Mouse (Mus musculus) cerebellum, adult 2 months (tissue): ENCODE data around the gene Ifitm1. TPM values are rescaled to one million over a fixed set of nuclear protein-coding genes. Genes with fewer than 3 reads are reported as not detected.

Experiments
- DNase-seq, 2 experiments: peaks; one replicate each; pipeline ENCODE4 v3.0.0; 2021
- H3K27ac ChIP-seq: fragments of 200-500 bp; 2 replicates; pipeline ENCODE4 v1.5.1; 2012; ENCODE audit warnings: low read length, control low read depth, inconsistent platforms; ENCODE audit not compliant: insufficient read depth
- H3K27me3 ChIP-seq: fragments of 200-500 bp; 2 replicates; pipeline ENCODE4 v1.6.1; 2012; ENCODE audit warnings: inconsistent platforms, mild to moderate bottlenecking, low read length, moderate library complexity; ENCODE audit not compliant: control insufficient read depth, insufficient read depth
- H3K4me1 ChIP-seq: fragments of 200-500 bp; 2 replicates; pipeline ENCODE4 v1.6.1; 2011; ENCODE audit warnings: low read length; ENCODE audit not compliant: control insufficient read depth, insufficient read depth
- H3K4me3 ChIP-seq: fragments of 200-500 bp; replicated peaks from 2 replicates; pipeline ENCODE3; 2011; ENCODE audit warnings: mild to moderate bottlenecking, low read depth, low read length, control low read depth; ENCODE audit not compliant: insufficient read depth
- CTCF ChIP-seq: fragments of 200-500 bp; IDR thresholded peaks from 2 replicates; pipeline ENCODE4 v1.5.1; 2011; ENCODE audit warnings: low read depth, mild to moderate bottlenecking, control low read depth, low read length, moderate library complexity, borderline replicate concordance; ENCODE audit not compliant: insufficient read depth
- POLR2A ChIP-seq: fragments of 200-500 bp; IDR thresholded peaks from 2 replicates; pipeline ENCODE4 v1.6.1; 2011; ENCODE audit warnings: low read length, control low read depth, borderline replicate concordance; ENCODE audit not compliant: insufficient read depth
- WGBS: fragments of 180-500 bp; shearing (Covaris S2); methylation state at CpG from one replicate; pipeline ENCODE4 v1.1.7; 2018; 5-methylcytosine and 5-hydroxymethylcytosine counted together
- polyA plus RNA-seq: library from polyadenylated mRNA; depleted of rRNA; stranded (reverse); fragments of >200 nt; gene quantifications from 2 replicates; pipeline ENCODE4 v1.2.3, GENCODE M21; 2012

The Ifitm1 gene
- polyA plus RNA-seq, 1 experiment: 20.0 TPM

DNA sequence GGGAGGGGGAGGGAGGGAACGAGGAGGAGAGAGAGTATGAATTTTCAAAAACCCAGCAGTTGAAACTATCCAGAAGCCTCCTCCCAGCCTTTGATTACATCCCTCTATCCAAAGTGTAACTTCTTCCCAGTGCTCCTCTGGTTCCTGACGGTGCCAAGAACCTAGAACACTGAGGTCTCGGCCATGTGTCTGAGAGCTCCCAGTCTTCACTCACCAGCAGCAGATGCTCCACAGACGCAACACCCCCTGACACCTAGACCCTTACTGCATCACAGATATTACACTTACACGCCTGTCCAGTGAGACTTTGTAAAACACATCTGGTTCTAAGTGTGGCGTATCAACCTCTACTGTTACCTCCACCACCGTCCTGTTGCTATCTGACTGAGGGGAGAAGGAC, 14.6 kb upstream of the Ifitm1 start:
- Histone ChIP-seq H3K27ac (no peak overlapping the region), H3K4me3 (no peak overlapping the region), H3K27me3 (no peaks in the 10 kb centered on the region), H3K4me1 (no peaks in the 10 kb centered on the region)
- TF ChIP-seq CTCF (no peak), POLR2A (no peak)
- WGBS: 79% methylated on average over 7 of the region's 7 CpGs
- no peak for DNase-seq

DNA sequence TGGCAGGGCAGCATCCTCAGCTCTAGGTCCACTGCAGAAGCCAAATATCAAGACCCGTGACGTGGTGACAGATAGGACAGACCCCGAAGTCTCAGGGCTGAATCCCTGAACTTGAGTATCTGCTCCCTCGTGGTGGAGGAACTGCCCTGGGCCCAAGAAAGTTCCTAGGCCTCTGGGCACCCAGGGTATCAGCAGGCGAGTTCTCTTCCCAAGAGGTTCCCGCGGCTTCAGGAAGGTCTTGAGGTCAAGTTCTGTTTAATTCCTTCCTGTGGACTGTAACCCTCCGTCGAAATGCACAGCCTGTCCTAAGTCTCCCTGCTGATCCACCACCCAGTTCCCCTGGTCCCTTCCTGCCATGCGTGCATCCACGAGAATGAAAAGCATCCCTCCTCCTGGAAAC, 13.9 kb upstream of the Ifitm1 start:
- Histone ChIP-seq H3K27me3 (no peaks in the 10 kb centered on the region), H3K27ac (no peak overlapping the region), H3K4me3 (no peak overlapping the region), H3K4me1 (no peaks in the 10 kb centered on the region)
- TF ChIP-seq CTCF: no peak
- TF ChIP-seq POLR2A: no peak
- WGBS: 88% methylated on average over 11 of the region's 11 CpGs
- no peak for DNase-seq

DNA sequence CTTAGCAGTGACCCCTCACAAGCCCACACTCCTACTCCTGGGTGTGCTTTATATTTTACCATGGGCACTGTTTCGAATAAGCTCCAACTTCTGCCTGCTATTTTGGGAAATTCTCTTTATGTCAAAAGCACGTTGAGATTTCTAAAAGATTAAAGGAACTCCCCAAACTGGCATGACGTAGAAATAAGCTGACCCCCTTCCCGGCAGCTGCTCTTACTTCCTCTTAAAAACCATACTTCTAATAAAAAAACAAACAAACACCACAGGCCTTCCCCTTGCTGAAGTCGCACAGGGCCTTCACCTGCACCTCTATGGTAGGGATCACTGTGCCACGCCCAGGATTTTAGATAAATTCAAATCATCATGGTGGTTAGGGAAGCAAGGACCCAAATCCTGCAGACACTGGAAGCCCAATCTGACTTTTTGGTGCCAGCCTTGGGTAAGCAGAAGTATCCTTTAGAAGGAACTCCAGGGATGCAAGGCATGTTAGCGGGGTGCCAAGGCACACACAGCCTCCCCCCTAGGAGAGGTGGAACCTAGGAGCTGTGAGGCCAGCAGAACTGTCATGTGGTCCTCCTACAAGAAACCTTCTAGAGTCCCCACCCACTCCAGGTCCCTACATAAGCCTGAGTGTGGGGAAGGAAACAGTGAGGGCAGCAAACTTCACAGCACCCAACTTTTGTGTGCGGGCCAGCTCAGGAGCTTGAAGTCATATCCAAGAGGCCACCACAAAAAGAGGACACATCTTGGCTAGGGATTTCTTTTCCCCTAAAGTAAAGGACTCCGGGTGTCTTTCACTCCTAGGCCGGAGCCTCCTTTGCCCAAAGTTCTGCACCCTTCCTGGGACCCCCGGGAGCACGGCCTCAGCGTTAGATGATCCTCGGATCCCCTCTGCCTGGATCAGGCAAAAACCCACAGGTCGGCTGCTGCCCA, 13.0 kb upstream of the Ifitm1 start:
- 65% methylated on average over 15 of the region's 15 CpGs for WGBS
- Histone ChIP-seq H3K4me1 (no peaks in the 10 kb centered on the region), H3K27ac (no peak overlapping the region), H3K4me3 (no peak overlapping the region), H3K27me3 (no peaks in the 10 kb centered on the region)
- TF ChIP-seq CTCF: no peak
- TF ChIP-seq POLR2A: no peak
- no peak for DNase-seq

DNA sequence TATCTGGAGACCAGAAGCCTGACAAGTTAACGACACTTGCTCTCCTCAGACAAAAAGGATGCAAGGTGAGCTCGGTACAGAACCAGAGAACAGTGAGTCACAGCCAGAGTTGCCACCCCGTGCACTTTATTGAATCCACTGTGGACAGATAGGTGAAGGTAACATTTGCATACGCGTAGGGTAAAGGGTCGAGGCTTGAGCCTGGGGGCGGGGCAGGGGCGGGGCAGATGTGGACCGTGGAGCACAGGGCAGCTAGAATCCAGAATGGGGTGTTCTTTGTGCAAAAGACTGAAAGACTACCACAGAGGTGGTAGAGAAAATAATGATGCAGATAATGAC, 12.3 kb upstream of the Ifitm1 start:
- no peaks in the 10 kb centered on the region for H3K4me1 ChIP-seq
- TF ChIP-seq POLR2A: no peak
- no peak for TF ChIP-seq CTCF
- no peak overlapping the region for H3K27ac ChIP-seq
- no peak overlapping the region for H3K4me3 ChIP-seq
- no peak for DNase-seq
- no peaks in the 10 kb centered on the region for H3K27me3 ChIP-seq
- WGBS: 15% methylated on average over 9 of the region's 9 CpGs

DNA sequence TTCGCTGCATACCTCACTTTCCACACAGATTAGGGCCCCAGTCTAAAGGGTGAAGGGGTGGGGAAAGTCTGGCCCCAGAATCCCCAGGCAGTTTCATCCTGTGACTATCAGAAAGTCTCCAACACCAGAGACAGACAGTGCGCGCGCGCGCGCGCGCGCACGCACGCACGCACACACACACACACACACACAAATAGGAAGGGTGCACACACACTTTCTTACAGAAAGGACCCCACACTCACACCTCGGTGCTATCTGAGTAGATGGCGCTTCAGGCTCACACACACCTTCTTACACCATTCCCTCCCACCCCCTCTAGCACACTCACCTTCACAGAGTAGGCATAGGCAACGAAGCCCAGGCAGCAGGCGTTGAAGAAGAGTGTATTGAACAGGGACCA, 11.7 kb upstream of the Ifitm1 start:
- Histone ChIP-seq H3K4me1 (no peaks in the 10 kb centered on the region), H3K27me3 (no peaks in the 10 kb centered on the region), H3K4me3 (no peak overlapping the region), H3K27ac (no peak overlapping the region)
- TF ChIP-seq POLR2A (no peak), CTCF (no peak)
- no peak for DNase-seq
- WGBS: 15% methylated on average over 17 of the region's 17 CpGs

DNA sequence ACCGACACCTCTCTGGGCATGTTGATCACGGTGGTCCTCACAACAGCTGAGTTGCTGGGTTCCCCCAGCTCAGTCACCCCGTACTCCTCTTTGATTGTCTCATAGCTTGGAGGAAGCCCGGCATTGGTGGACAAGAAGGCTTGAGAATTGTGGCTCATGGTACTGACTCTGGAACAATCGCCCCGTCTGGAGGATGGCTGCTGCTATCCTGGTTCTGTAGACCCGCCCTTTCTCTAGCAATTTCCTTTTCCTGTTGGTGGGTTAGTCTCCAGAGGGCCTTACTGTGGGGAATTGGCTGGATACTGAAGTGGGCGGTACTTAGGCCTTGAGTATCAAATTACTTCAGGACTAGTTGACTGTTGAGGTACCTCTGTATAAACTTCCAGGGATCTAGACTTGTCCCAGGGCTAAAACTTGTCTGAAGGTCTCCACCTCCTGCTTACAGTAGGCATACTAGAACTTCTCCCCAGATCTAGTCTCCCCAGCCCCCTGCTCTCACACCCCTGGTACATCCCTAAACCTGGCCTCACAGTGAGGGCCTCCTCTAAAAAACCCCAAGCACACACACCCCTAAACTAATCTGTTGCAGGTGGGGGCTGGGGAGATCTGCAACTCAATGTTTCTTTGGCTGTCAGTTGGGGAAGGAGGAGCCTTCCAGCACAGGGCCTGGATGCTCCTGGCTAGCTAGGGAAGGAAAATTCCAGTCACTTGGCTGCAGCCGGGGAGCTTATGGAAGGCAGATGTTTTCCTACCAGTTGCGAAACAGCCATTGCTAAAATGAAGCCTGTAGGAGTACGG, 11.1 kb upstream of the Ifitm1 start, which contains the start of the genes Gm45717 and Ifitm2:
Gm45717 (minus strand) TSS at position 180 of the 798 bp plus-strand sequence.
Ifitm2 (minus strand) TSS at position 230 of the 798 bp plus-strand sequence.
- no peak within 1 kb of the TSS; the same call in 1 of the 2 replicates for H3K27ac ChIP-seq
- TF ChIP-seq CTCF (no peak), POLR2A (no peak)
- 17% methylated on average over 11 of the region's 11 CpGs for WGBS
- DNase-seq: no peak
- H3K27me3 ChIP-seq: no peaks in the 10 kb centered on the region
- no peaks in the 10 kb centered on the region for H3K4me1 ChIP-seq
- no peak within 1 kb of the TSS for H3K4me3 ChIP-seq

DNA sequence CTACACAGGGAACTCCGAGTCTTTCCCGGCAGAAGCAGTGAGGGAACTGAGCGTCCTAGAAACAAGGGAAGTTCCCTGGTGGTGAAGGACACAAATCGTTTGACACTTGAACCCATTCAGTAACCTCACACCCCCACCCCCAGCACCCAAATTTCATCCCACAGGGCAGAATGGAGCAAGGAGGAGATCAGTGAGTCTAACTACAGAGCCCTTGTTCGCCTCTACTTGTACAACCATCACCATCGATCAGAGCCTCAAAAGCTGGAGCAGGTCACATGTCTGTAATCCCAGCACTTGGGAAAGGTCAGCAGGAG, 10.5 kb upstream of the Ifitm1 start:
- no peak overlapping the region for H3K27ac ChIP-seq
- TF ChIP-seq POLR2A (no peak), CTCF (no peak)
- no peaks in the 10 kb centered on the region for H3K4me1 ChIP-seq
- H3K4me3 ChIP-seq: no peak overlapping the region
- H3K27me3 ChIP-seq: no peaks in the 10 kb centered on the region
- WGBS: 65% methylated on average over 6 of the region's 6 CpGs
- DNase-seq: no peak

DNA sequence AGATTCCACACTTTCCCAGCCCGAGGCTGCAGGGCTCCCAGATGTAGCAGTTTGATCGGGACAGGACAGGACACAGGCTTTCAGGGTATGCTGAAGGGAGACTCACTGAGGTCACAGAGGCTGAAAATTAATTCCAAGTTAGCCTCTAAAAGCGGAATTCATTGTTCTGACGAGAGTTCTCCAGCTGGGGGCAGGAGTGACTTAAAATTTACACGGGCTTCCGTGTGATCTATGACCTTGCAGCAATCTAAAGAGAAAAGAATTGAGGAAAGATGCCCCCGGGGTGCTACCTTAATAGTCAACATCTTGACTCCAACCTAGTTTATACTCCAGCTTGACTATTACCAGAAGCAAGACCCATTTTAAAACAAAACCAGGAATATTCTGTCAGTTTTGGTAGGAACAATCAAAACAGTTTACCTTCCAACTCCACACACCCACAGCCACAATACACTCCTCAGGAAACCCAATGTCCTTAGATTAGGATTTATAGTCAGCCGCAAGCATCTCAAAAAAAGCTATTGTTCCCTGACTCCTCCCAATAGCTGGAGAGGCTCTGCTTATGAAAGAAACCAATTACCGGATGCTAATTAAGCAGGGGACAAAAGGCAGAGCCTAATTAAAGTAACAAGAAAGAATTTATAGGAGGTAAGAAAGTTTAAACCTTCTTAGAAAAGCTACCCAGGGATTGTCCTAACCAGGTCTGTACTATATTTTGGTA, 7.7 kb upstream of the Ifitm1 start:
- Histone ChIP-seq H3K27ac (no peak overlapping the region), H3K4me3 (no peak overlapping the region), H3K27me3 (no peaks in the 10 kb centered on the region), H3K4me1 (no peaks in the 10 kb centered on the region)
- TF ChIP-seq CTCF (no peak), POLR2A (no peak)
- peak; percentile 13 to 21 for DNase-seq
- WGBS: 16% methylated on average over 9 of the region's 9 CpGs
